Mouse (Mus musculus): ENCODE data around the gene Pik3ap1. TPM values are rescaled to one million over a fixed set of nuclear protein-coding genes. Genes with fewer than 3 reads are reported as not detected.

The Pik3ap1 gene
- polyA plus RNA-seq, 1 experiment from 2014 or later = 3.0 TPM

GRCm38 (mm10) chr19:41246271-41246670 lies 138.6 kb downstream of the Pik3ap1 start:
- 91% methylated on average over 4 of the region's 4 CpGs for WGBS
- no peaks in the 10 kb centered on the region; the same call in 1 of the 2 replicates for H3K36me3 ChIP-seq (replicated peaks; ENCODE audit: control insufficient read depth, insufficient read depth, low read depth, low read length)
- no peak overlapping the region for H3K27ac ChIP-seq (replicated peaks; ENCODE audit: low read depth, low read length)
- H3K27me3 ChIP-seq (ENCODE audit: control insufficient read depth, insufficient read depth, low read length) = no peaks in the 10 kb centered on the region
- ATAC-seq (replicated peaks; ENCODE audit: insufficient number of reproducible peaks, low FRiP score, low TSS enrichment, low read depth) (no peak), DNase-seq (ENCODE audit: low spot score) (no peak)
- no peak overlapping the region for H3K4me3 ChIP-seq (ENCODE audit: low read depth, low read length)
- no peaks in the 10 kb centered on the region for H3K4me1 ChIP-seq (ENCODE audit: control insufficient read depth, insufficient read depth, low read length)
- no peak overlapping the region for H3K9ac ChIP-seq (replicated peaks; ENCODE audit: low read length)
- no peak overlapping the region for H3K4me2 ChIP-seq (ENCODE audit: low read depth, low read length)
- H3K9me3 ChIP-seq (replicated peaks; ENCODE audit: control insufficient read depth, low read length) = no peaks in the 10 kb centered on the region

GRCm38 (mm10) chr19:41244581-41244980 lies 140.3 kb downstream of the Pik3ap1 start:
- 58% methylated on average over 6 of the region's 6 CpGs for WGBS
- Histone ChIP-seq H3K36me3 (replicated peaks; ENCODE audit: control insufficient read depth, insufficient read depth, low read depth, low read length) (no peaks in the 10 kb centered on the region; the same call in 1 of the 2 replicates), H3K27me3 (ENCODE audit: control insufficient read depth, insufficient read depth, low read length) (no peaks in the 10 kb centered on the region), H3K4me3 (ENCODE audit: low read depth, low read length) (no peak overlapping the region), H3K4me1 (ENCODE audit: control insufficient read depth, insufficient read depth, low read length) (no peaks in the 10 kb centered on the region), H3K9ac (replicated peaks; ENCODE audit: low read length) (no peak overlapping the region), H3K4me2 (ENCODE audit: low read depth, low read length) (no peak overlapping the region), H3K27ac (replicated peaks; ENCODE audit: low read depth, low read length) (no peak overlapping the region), H3K9me3 (replicated peaks; ENCODE audit: control insufficient read depth, low read length) (no peaks in the 10 kb centered on the region)
- ATAC-seq (replicated peaks; ENCODE audit: insufficient number of reproducible peaks, low FRiP score, low TSS enrichment, low read depth) (no peak), DNase-seq (ENCODE audit: low spot score) (peak; percentile 75)

- Histone ChIP-seq H3K4me3 (ENCODE audit: low read depth, low read length) (no peak overlapping the region), H3K36me3 (replicated peaks; ENCODE audit: control insufficient read depth, insufficient read depth, low read depth, low read length) (peaks cover 4% of the 10 kb centered on the region), H3K9ac (replicated peaks; ENCODE audit: low read length) (no peak overlapping the region), H3K4me1 (ENCODE audit: control insufficient read depth, insufficient read depth, low read length) (no peaks in the 10 kb centered on the region), H3K27ac (replicated peaks; ENCODE audit: low read depth, low read length) (no peak overlapping the region), H3K9me3 (replicated peaks; ENCODE audit: control insufficient read depth, low read length) (no peaks in the 10 kb centered on the region), H3K4me2 (ENCODE audit: low read depth, low read length) (no peak overlapping the region), H3K27me3 (ENCODE audit: control insufficient read depth, insufficient read depth, low read length) (no peaks in the 10 kb centered on the region)
- ATAC-seq (replicated peaks; ENCODE audit: insufficient number of reproducible peaks, low FRiP score, low TSS enrichment, low read depth) (no peak), DNase-seq (ENCODE audit: low spot score) (no peak)
- whole genome bisulfite sequencing = 96% methylated on average over 5 of the region's 5 CpGs
These were observed 142.9 kb downstream of the Pik3ap1 start for GRCm38 (mm10) chr19:41241997-41242396.

- 94% methylated on average over 4 of the region's 4 CpGs for WGBS
- H3K4me2 ChIP-seq (ENCODE audit: low read depth, low read length) = no peak overlapping the region
- DNase-seq (ENCODE audit: low spot score) (no peak), ATAC-seq (replicated peaks; ENCODE audit: insufficient number of reproducible peaks, low FRiP score, low TSS enrichment, low read depth) (no peak)
- no peak overlapping the region for H3K27ac ChIP-seq (replicated peaks; ENCODE audit: low read depth, low read length)
- no peak overlapping the region for H3K9ac ChIP-seq (replicated peaks; ENCODE audit: low read length)
- H3K9me3 ChIP-seq (replicated peaks; ENCODE audit: control insufficient read depth, low read length) = no peaks in the 10 kb centered on the region
- no peaks in the 10 kb centered on the region for H3K27me3 ChIP-seq (ENCODE audit: control insufficient read depth, insufficient read depth, low read length)
- H3K36me3 ChIP-seq (replicated peaks; ENCODE audit: control insufficient read depth, insufficient read depth, low read depth, low read length) = peaks cover 10% of the 10 kb centered on the region
- no peak overlapping the region for H3K4me3 ChIP-seq (ENCODE audit: low read depth, low read length)
- no peaks in the 10 kb centered on the region for H3K4me1 ChIP-seq (ENCODE audit: control insufficient read depth, insufficient read depth, low read length)
These were observed 151.2 kb downstream of the Pik3ap1 start for GRCm38 (mm10) chr19:41233698-41234097.

Other genes with a start within 250 kb of the Pik3ap1 start
- gene Tll2, start 178.3 kb downstream of the Pik3ap1 start, polyA plus RNA-seq (2014; fragmentation: Nextera tagmentation; extraction: Ambion mirVana) = 0.06 and 0.31 TPM in 2 replicates
- gene Tm9sf3, start 121.1 kb downstream of the Pik3ap1 start, polyA plus RNA-seq (2014; fragmentation: Nextera tagmentation; extraction: Ambion mirVana) = 171 and 174 TPM in 2 replicates
- 14.8 and 15.4 TPM in 2 replicates for gene Lcor, start 97.5 kb upstream of the Pik3ap1 start, polyA plus RNA-seq (2014; fragmentation: Nextera tagmentation; extraction: Ambion mirVana)
- gene Gm340, start 197.3 kb upstream of the Pik3ap1 start, polyA plus RNA-seq (2014; fragmentation: Nextera tagmentation; extraction: Ambion mirVana) = 4.8 and 5.2 TPM in 2 replicates